Mouse (Mus musculus): ENCODE results near the gene Urod. TPM values are rescaled to one million over a fixed set of nuclear protein-coding genes. Genes with fewer than 3 reads are reported as not detected.

The Urod gene
- 10 to 100 TPM; 53.6 to 69.9 TPM for polyA plus RNA-seq (2012; fragmentation: generic; extraction: Trizol)

GRCm38 (mm10) chr4:116993672-116994621 is at the start of gene Urod:
Gene Urod, minus strand, starts transcription at chr4:116994413.

GRCm38 (mm10) chr4:117019206-117020134 is 25.3 kb upstream of the Urod start, which contains the start of gene Eif2b3:
Gene Eif2b3, plus strand, starts transcription at chr4:117019402.

GRCm38 (mm10) chr4:116995131-116995797 is 1.1 kb upstream of the Urod start, which contains the start of gene Hectd3:
Gene Hectd3, plus strand, starts transcription at chr4:116995317.

Other genes with a start within 250 kb of the Urod start
- 10 to 100 TPM in 1 of 2 experiments, 1 to 10 TPM in 1; 5.7 to 18.4 TPM for gene Toe1, start 186.8 kb downstream of the Urod start, polyA plus RNA-seq (2012; fragmentation: generic; extraction: Trizol)
- 1 to 10 TPM; 5.3 to 5.8 TPM for gene Mutyh, start 186.7 kb downstream of the Urod start, polyA plus RNA-seq (2012; fragmentation: generic; extraction: Trizol)
- 1 to 10 TPM in 1 of 2 experiments, under 1 TPM in 1; 0.70 to 1.7 TPM for gene Hpdl, start 172.7 kb downstream of the Urod start, polyA plus RNA-seq (2012; fragmentation: generic; extraction: Trizol)
- gene Zswim5, start 117.0 kb downstream of the Urod start, polyA plus RNA-seq (2012; fragmentation: generic; extraction: Trizol) = under 1 TPM in 1 of 2 experiments, not detected in 1; 0.01 TPM
- gene Hectd3, start 904 bp upstream of the Urod start, polyA plus RNA-seq (2012; fragmentation: generic; extraction: Trizol) = 10 to 100 TPM in 1 of 2 experiments, 1 to 10 TPM in 1; 7.1 to 16.1 TPM
- gene Eif2b3, start 25.0 kb upstream of the Urod start, polyA plus RNA-seq (2012; fragmentation: generic; extraction: Trizol) = 10 to 100 TPM; 13.2 to 16.0 TPM
- gene Ptch2, start 101.7 kb upstream of the Urod start, polyA plus RNA-seq (2012; fragmentation: generic; extraction: Trizol) = under 1 TPM; 0.11 to 0.14 TPM
- gene Btbd19, start 131.3 kb upstream of the Urod start, polyA plus RNA-seq (2012; fragmentation: generic; extraction: Trizol) = 10 to 100 TPM in 1 of 2 experiments, 1 to 10 TPM in 1; 7.6 to 24.3 TPM
- gene Tctex1d4, start 132.4 kb upstream of the Urod start, polyA plus RNA-seq (2012; fragmentation: generic; extraction: Trizol) = 1 to 10 TPM in 1 of 2 experiments, under 1 TPM in 1; 0.87 to 1.9 TPM
- 1 to 10 TPM; 6.1 to 6.7 TPM for gene Plk3, start 139.6 kb upstream of the Urod start, polyA plus RNA-seq (2012; fragmentation: generic; extraction: Trizol)
- 1,000 to 10,000 TPM; 2,649 to 6,666 TPM for gene Rps8, start 161.8 kb upstream of the Urod start, polyA plus RNA-seq (2012; fragmentation: generic; extraction: Trizol)
- gene Kif2c, start 188.2 kb upstream of the Urod start, polyA plus RNA-seq (2012; fragmentation: generic; extraction: Trizol) = 10 to 100 TPM; 11.1 to 47.8 TPM

All from C3H10T1/2 (cell line).